Mouse (Mus musculus) testis, adult 2 months (tissue): Measurements from ENCODE around the gene Cfap299. TPM values are rescaled to one million over a fixed set of nuclear protein-coding genes. Genes with fewer than 3 reads are reported as not detected.

Experiments used
- H3K27ac ChIP-seq: fragments of 200-500 bp; 2 replicates; pipeline ENCODE4 v1.5.1; 2012; ENCODE audit warnings: low read depth, low read length; ENCODE audit not compliant: control insufficient read depth, insufficient read depth
- H3K27me3 ChIP-seq: fragments of 200-500 bp; 2 replicates; pipeline ENCODE4 v1.6.1; 2012; ENCODE audit warnings: mild to moderate bottlenecking, low read length, moderate library complexity; ENCODE audit not compliant: control insufficient read depth, insufficient read depth
- H3K36me3 ChIP-seq: fragments of 200-500 bp; 2 replicates; pipeline ENCODE4 v1.6.1; 2012; ENCODE audit warnings: mild to moderate bottlenecking, low read length; ENCODE audit not compliant: control insufficient read depth, insufficient read depth
- H3K4me1 ChIP-seq: fragments of 200-500 bp; 2 replicates; pipeline ENCODE4 v1.6.1; 2012; ENCODE audit warnings: low read length; ENCODE audit not compliant: control insufficient read depth, insufficient read depth
- H3K4me3 ChIP-seq: fragments of 200-500 bp; 2 replicates; pipeline ENCODE4 v1.5.1; 2012; ENCODE audit warnings: low read depth, mild to moderate bottlenecking, low read length, moderate library complexity, mixed read lengths; ENCODE audit not compliant: control insufficient read depth
- CTCF ChIP-seq: fragments of 200-500 bp; IDR thresholded peaks from 2 replicates; pipeline ENCODE4 v1.5.1; 2012; ENCODE audit warnings: low read depth, mild to moderate bottlenecking, inconsistent platforms, low read length, moderate library complexity; ENCODE audit not compliant: control insufficient read depth, insufficient read depth, insufficient replicate concordance
- POLR2A ChIP-seq: fragments of 200-500 bp; IDR thresholded peaks from 2 replicates; pipeline ENCODE4 v1.6.1; 2012; ENCODE audit warnings: low read depth, mild to moderate bottlenecking, inconsistent platforms, low read length, moderate library complexity; ENCODE audit not compliant: control insufficient read depth
- polyA plus RNA-seq: library from polyadenylated mRNA; depleted of rRNA; stranded (reverse); fragments of >200 nt; gene quantifications from 2 replicates; pipeline ENCODE4 v1.2.3, GENCODE M21; 2012

Cfap299 gene
- polyA plus RNA-seq, 1 experiment, result 62.1 TPM

- Histone ChIP-seq H3K4me1 (peaks cover 2% of the 10 kb centered on the region; the same call in 1 of the 2 replicates), H3K36me3 (no peaks in the 10 kb centered on the region), H3K27me3 (no peaks in the 10 kb centered on the region), H3K4me3 (no peak overlapping the region), H3K27ac (no peak overlapping the region)
- TF ChIP-seq POLR2A, result no peak
Observed at GRCm38 (mm10) chr5:98578398-98578797, 249.3 kb downstream of the Cfap299 start.

GRCm38 (mm10) chr5:98580811-98581210, 251.7 kb downstream of the Cfap299 start:
- Histone ChIP-seq H3K27ac (no peak overlapping the region), H3K4me1 (peaks cover 2% of the 10 kb centered on the region; the same call in 1 of the 2 replicates), H3K27me3 (no peaks in the 10 kb centered on the region), H3K4me3 (no peak overlapping the region), H3K36me3 (no peaks in the 10 kb centered on the region)
- TF ChIP-seq POLR2A (no peak), CTCF (no peak)

GRCm38 (mm10) chr5:98582051-98582450, 252.9 kb downstream of the Cfap299 start:
- no peaks in the 10 kb centered on the region for H3K4me1 ChIP-seq
- no peaks in the 10 kb centered on the region for H3K27me3 ChIP-seq
- H3K36me3 ChIP-seq, result no peaks in the 10 kb centered on the region
- H3K27ac ChIP-seq, result no peak overlapping the region
- H3K4me3 ChIP-seq, result no peak overlapping the region
- TF ChIP-seq CTCF (no peak), POLR2A (no peak)

GRCm38 (mm10) chr5:98585915-98586314, 256.8 kb downstream of the Cfap299 start:
- TF ChIP-seq POLR2A, result no peak
- no peak for TF ChIP-seq CTCF
- Histone ChIP-seq H3K27me3 (no peaks in the 10 kb centered on the region), H3K4me1 (no peaks in the 10 kb centered on the region), H3K36me3 (no peaks in the 10 kb centered on the region), H3K27ac (no peak overlapping the region), H3K4me3 (no peak overlapping the region)

- no peak for TF ChIP-seq CTCF
- no peak for TF ChIP-seq POLR2A
- H3K4me1 ChIP-seq, result no peaks in the 10 kb centered on the region
- no peak overlapping the region for H3K4me3 ChIP-seq
- H3K36me3 ChIP-seq, result no peaks in the 10 kb centered on the region
- no peak overlapping the region for H3K27ac ChIP-seq
- H3K27me3 ChIP-seq, result no peaks in the 10 kb centered on the region
Observed at GRCm38 (mm10) chr5:98613511-98613910, 284.4 kb downstream of the Cfap299 start.

- no peak overlapping the region for H3K4me3 ChIP-seq
- H3K27ac ChIP-seq, result no peak overlapping the region
- H3K36me3 ChIP-seq, result no peaks in the 10 kb centered on the region
- H3K27me3 ChIP-seq, result no peaks in the 10 kb centered on the region
- TF ChIP-seq POLR2A, result no peak
- no peak for TF ChIP-seq CTCF
- H3K4me1 ChIP-seq, result no peaks in the 10 kb centered on the region
Observed at GRCm38 (mm10) chr5:98616902-98617301, 287.8 kb downstream of the Cfap299 start.

- Histone ChIP-seq H3K4me3 (no peak overlapping the region), H3K27ac (no peak overlapping the region), H3K36me3 (no peaks in the 10 kb centered on the region), H3K27me3 (no peaks in the 10 kb centered on the region), H3K4me1 (no peaks in the 10 kb centered on the region)
- TF ChIP-seq POLR2A, result no peak
- no peak for TF ChIP-seq CTCF
Observed at GRCm38 (mm10) chr5:98617416-98617815, 288.3 kb downstream of the Cfap299 start.

- no peaks in the 10 kb centered on the region for H3K4me1 ChIP-seq
- H3K27me3 ChIP-seq, result no peaks in the 10 kb centered on the region
- H3K4me3 ChIP-seq, result no peak overlapping the region
- TF ChIP-seq CTCF, result no peak
- TF ChIP-seq POLR2A, result no peak
- no peaks in the 10 kb centered on the region for H3K36me3 ChIP-seq
- H3K27ac ChIP-seq, result no peak overlapping the region
Observed at GRCm38 (mm10) chr5:98650345-98650744, 321.2 kb downstream of the Cfap299 start.
